Mouse (Mus musculus) neural tube, embryonic 14.5 days (tissue): ENCODE results near the gene Ccnk. TPM values are rescaled to one million over a fixed set of nuclear protein-coding genes. Genes with fewer than 3 reads are reported as not detected.

Experiments used
- ATAC-seq: fragments of 200-750 bp; cut with Nextera tagmentation; 2 replicates; pipeline ENCODE4 v1.8.0; 2017; ENCODE audit warnings: low read depth, mild to moderate bottlenecking, moderate TSS enrichment, moderate library complexity
- H3K27ac ChIP-seq: fragments of 300-500 bp; sonication (generic); 2 replicates; pipeline ENCODE4 v1.5.1; 2014; ENCODE audit warnings: low read depth, mild to moderate bottlenecking, control low read depth, low read length, moderate library complexity, mixed read lengths
- H3K27me3 ChIP-seq: fragments of 300-500 bp; sonication (generic); 2 replicates; pipeline ENCODE4 v1.6.1; 2014; ENCODE audit warnings: low read length; ENCODE audit not compliant: control insufficient read depth, insufficient read depth
- H3K36me3 ChIP-seq: fragments of 300-500 bp; sonication (generic); 2 replicates; pipeline ENCODE4 v1.6.1; 2014; ENCODE audit warnings: low read length, mixed read lengths; ENCODE audit not compliant: control insufficient read depth, insufficient read depth
- H3K4me1 ChIP-seq: fragments of 300-500 bp; sonication (generic); 2 replicates; pipeline ENCODE4 v1.6.1; 2014; ENCODE audit warnings: low read length; ENCODE audit not compliant: control insufficient read depth, insufficient read depth
- H3K4me2 ChIP-seq: fragments of 300-500 bp; sonication (generic); 2 replicates; pipeline ENCODE4 v1.6.1; 2014; ENCODE audit warnings: mild to moderate bottlenecking, low read depth, low read length, control low read depth
- H3K4me3 ChIP-seq: fragments of 300-500 bp; sonication (generic); 2 replicates; pipeline ENCODE4 v1.5.1; 2014; ENCODE audit warnings: low read depth, low read length, control low read depth, mixed read lengths
- H3K9ac ChIP-seq: fragments of 300-500 bp; sonication (generic); replicated peaks from 2 replicates; pipeline ENCODE4 v1.6.1; 2014; ENCODE audit warnings: low read depth, mild to moderate bottlenecking, control low read depth, low read length, mixed read lengths
- H3K9me3 ChIP-seq: fragments of 300-500 bp; sonication (generic); 2 replicates; pipeline ENCODE4 v1.6.1; 2016; ENCODE audit warnings: low read length; ENCODE audit not compliant: control insufficient read depth
- WGBS: fragments of 180-500 bp; shearing (Covaris S2); extraction: QIAGEN DNeasy Blood & Tissue Kit; methylation state at CpG from one replicate; pipeline ENCODE4 v1.1.7; 2014; 5-methylcytosine and 5-hydroxymethylcytosine counted together
- polyA plus RNA-seq: library from polyadenylated mRNA; unstranded; fragments of >200 nt; fragmentation: Nextera tagmentation; extraction: Ambion mirVana; gene quantifications from 2 replicates; pipeline ENCODE4 v1.2.1, GENCODE M21; 2014

Ccnk gene
- polyA plus RNA-seq, 1 experiment from 2014 or later, result 6.0 TPM

GRCm38 (mm10) chr12:108215090-108215489 is 35.7 kb downstream of the Ccnk start:
- Histone ChIP-seq H3K4me2 (no peak overlapping the region), H3K27ac (no peak overlapping the region), H3K4me3 (no peak overlapping the region), H3K36me3 (no peaks in the 10 kb centered on the region), H3K4me1 (peaks cover 70% of the 10 kb centered on the region), H3K27me3 (no peaks in the 10 kb centered on the region), H3K9ac (no peak overlapping the region), H3K9me3 (no peaks in the 10 kb centered on the region)
- 66% methylated on average over 8 of the region's 8 CpGs for WGBS
- ATAC-seq, result no peak

- Histone ChIP-seq H3K4me2 (no peak overlapping the region), H3K4me3 (no peak overlapping the region), H3K4me1 (peaks cover 82% of the 10 kb centered on the region), H3K9ac (no peak overlapping the region; the same call in 1 of the 2 replicates), H3K27me3 (no peaks in the 10 kb centered on the region), H3K9me3 (no peaks in the 10 kb centered on the region), H3K27ac (peak overlapping the region; percentile 66), H3K36me3 (no peaks in the 10 kb centered on the region)
- no peak for ATAC-seq
- WGBS, result 41% methylated on average over 11 of the region's 11 CpGs
Observed at GRCm38 (mm10) chr12:108216611-108217370, 37.4 kb downstream of the Ccnk start.

GRCm38 (mm10) chr12:108217572-108217971 is 38.2 kb downstream of the Ccnk start:
- Histone ChIP-seq H3K27ac (peak overlapping the region; percentile 87), H3K4me1 (peaks cover 74% of the 10 kb centered on the region), H3K27me3 (no peaks in the 10 kb centered on the region), H3K4me2 (no peak overlapping the region), H3K36me3 (no peaks in the 10 kb centered on the region), H3K9me3 (no peaks in the 10 kb centered on the region), H3K4me3 (no peak overlapping the region), H3K9ac (no peak overlapping the region)
- ATAC-seq, result no peak
- 64% methylated on average over 5 of the region's 5 CpGs for WGBS

GRCm38 (mm10) chr12:108219163-108219562 is 39.8 kb downstream of the Ccnk start:
- WGBS, result 30% methylated on average over 15 of the region's 15 CpGs
- no peak for ATAC-seq
- H3K27ac ChIP-seq, result peak overlapping the region; percentile 87

GRCm38 (mm10) chr12:108219825-108220616 is 40.6 kb downstream of the Ccnk start:
- no peak overlapping the region for H3K4me3 ChIP-seq
- ATAC-seq, result no peak
- H3K4me2 ChIP-seq, result no peak overlapping the region
- H3K27me3 ChIP-seq, result no peaks in the 10 kb centered on the region
- WGBS, result 56% methylated on average over 20 of the region's 21 CpGs
- peaks cover 58% of the 10 kb centered on the region for H3K4me1 ChIP-seq
- H3K9ac ChIP-seq, result no peak overlapping the region
- peak overlapping the region; percentile 87 for H3K27ac ChIP-seq
- no peaks in the 10 kb centered on the region for H3K36me3 ChIP-seq
- H3K9me3 ChIP-seq, result no peaks in the 10 kb centered on the region

More at GRCm38 (mm10) chr12:108219163-108219562, 39.8 kb downstream of the Ccnk start:
- Histone ChIP-seq H3K4me2 (no peak overlapping the region), H3K9me3 (no peaks in the 10 kb centered on the region), H3K36me3 (no peaks in the 10 kb centered on the region), H3K4me1 (peaks cover 61% of the 10 kb centered on the region), H3K4me3 (no peak overlapping the region), H3K9ac (peak overlapping the region; percentile 4; the same call in 1 of the 2 replicates), H3K27me3 (no peaks in the 10 kb centered on the region)

- Histone ChIP-seq H3K9me3 (no peaks in the 10 kb centered on the region), H3K4me3 (no peak overlapping the region), H3K9ac (no peak overlapping the region), H3K4me2 (0 out of 2 replicates have a peak overlapping the region, but pooled peaks have one; percentile 4), H3K36me3 (no peaks in the 10 kb centered on the region), H3K4me1 (peaks cover 58% of the 10 kb centered on the region), H3K27me3 (no peaks in the 10 kb centered on the region), H3K27ac (peak overlapping the region; percentile 87)
- 38% methylated on average over 12 of the region's 12 CpGs for WGBS
- ATAC-seq, result peak; percentile 33; the same call in 1 of the 2 replicates
Observed at GRCm38 (mm10) chr12:108220621-108221020, 41.2 kb downstream of the Ccnk start.

- peak; percentile 16; the same call in 1 of the 2 replicates for ATAC-seq
- no peaks in the 10 kb centered on the region for H3K9me3 ChIP-seq
- H3K4me1 ChIP-seq, result peaks cover 57% of the 10 kb centered on the region
- H3K4me3 ChIP-seq, result no peak overlapping the region
- H3K27ac ChIP-seq, result peak overlapping the region; percentile 87
- H3K9ac ChIP-seq, result no peak overlapping the region
- 51% methylated on average over 10 of the region's 10 CpGs for WGBS
- no peaks in the 10 kb centered on the region for H3K27me3 ChIP-seq
- H3K4me2 ChIP-seq, result no peak overlapping the region
- H3K36me3 ChIP-seq, result no peaks in the 10 kb centered on the region
Observed at GRCm38 (mm10) chr12:108221206-108221605, 41.8 kb downstream of the Ccnk start.

- Histone ChIP-seq H3K4me1 (peaks cover 55% of the 10 kb centered on the region), H3K9me3 (no peaks in the 10 kb centered on the region), H3K4me2 (no peak overlapping the region), H3K27me3 (no peaks in the 10 kb centered on the region), H3K27ac (peak overlapping the region; percentile 87; the same call in 1 of the 2 replicates), H3K36me3 (no peaks in the 10 kb centered on the region), H3K9ac (no peak overlapping the region), H3K4me3 (no peak overlapping the region)
- no peak for ATAC-seq
- 87% methylated on average over 7 of the region's 7 CpGs for WGBS
Observed at GRCm38 (mm10) chr12:108221712-108222111, 42.3 kb downstream of the Ccnk start.

GRCm38 (mm10) chr12:108223357-108223756 is 44.0 kb downstream of the Ccnk start:
- peaks cover 43% of the 10 kb centered on the region for H3K4me1 ChIP-seq
- ATAC-seq, result no peak
- 27% methylated on average over 8 of the region's 8 CpGs for WGBS
- H3K4me2 ChIP-seq, result no peak overlapping the region
- no peak overlapping the region for H3K9ac ChIP-seq
- H3K27ac ChIP-seq, result no peak overlapping the region
- H3K9me3 ChIP-seq, result no peaks in the 10 kb centered on the region
- no peak overlapping the region for H3K4me3 ChIP-seq
- no peaks in the 10 kb centered on the region for H3K36me3 ChIP-seq
- H3K27me3 ChIP-seq, result no peaks in the 10 kb centered on the region
